Mouse (Mus musculus): ENCODE measurements around the gene Nmu.

Nmu gene

GRCm38 (mm10) chr5:76308206-76308605 is 55.4 kb downstream of the Nmu start:
- DNase-seq: no peak

GRCm38 (mm10) chr5:76306261-76306660 is 57.3 kb downstream of the Nmu start:
- DNase-seq: no peak

- DNase-seq: peak; percentile 8 to 12
Measured at GRCm38 (mm10) chr5:76305616-76306015, 58.0 kb downstream of the Nmu start.

- peak; percentile 89 for DNase-seq
Measured at GRCm38 (mm10) chr5:76304452-76305341, 58.9 kb downstream of the Nmu start, which contains the start of gene Clock. Gene Clock, minus strand, starts transcription at chr5:76304792.

GRCm38 (mm10) chr5:76303745-76304451 is 59.7 kb downstream of the Nmu start:
- DNase-seq: peak; percentile 86 to 90

GRCm38 (mm10) chr5:76303379-76303744 is 60.2 kb downstream of the Nmu start:
- no peak for DNase-seq

GRCm38 (mm10) chr5:76302009-76302408 is 61.6 kb downstream of the Nmu start:
- DNase-seq: no peak

GRCm38 (mm10) chr5:76289234-76289691 is 74.3 kb downstream of the Nmu start:
- no peak for DNase-seq

GRCm38 (mm10) chr5:76288256-76288655 is 75.3 kb downstream of the Nmu start:
- DNase-seq: no peak

GRCm38 (mm10) chr5:76287062-76287461 is 76.5 kb downstream of the Nmu start:
- no peak for DNase-seq

- no peak for DNase-seq
Measured at GRCm38 (mm10) chr5:76285699-76286098, 77.9 kb downstream of the Nmu start.

GRCm38 (mm10) chr5:76283890-76284289 is 79.7 kb downstream of the Nmu start:
- DNase-seq: no peak
